Mouse (Mus musculus) thymus, postnatal 0 days (tissue): ENCODE results near the gene Nupl1. TPM values are rescaled to one million over a fixed set of nuclear protein-coding genes. Genes with fewer than 3 reads are reported as not detected.

Experiments
- DNase-seq: peaks from one replicate; pipeline ENCODE4 v3.0.0-alpha.2; 2015; ENCODE audit warnings: low spot score
- microRNA counts: library from miRNA; unstranded; fragments of <30 nt; microRNA quantifications from one replicate; lab custom pipeline; 2015
- microRNA-seq: library from miRNA; unstranded; fragments of <30 nt; microRNA quantifications from one replicate; pipeline ENCODE4, GENCODE M21; 2016; ENCODE audit warnings: borderline number of aligned reads
- polyA plus RNA-seq: library from polyadenylated mRNA; unstranded; fragments of >200 nt; fragmentation: Nextera tagmentation; extraction: Ambion mirVana; gene quantifications from 2 replicates; pipeline ENCODE4 v1.2.1, GENCODE M21; 2015

Nupl1 gene
- polyA plus RNA-seq, 1 experiment from 2014 or later: not detected

- DNase-seq: no peak
Measured at GRCm38 (mm10) chr14:60163367-60163766, 87.9 kb downstream of the Nupl1 start.

- no peak for DNase-seq
Measured at GRCm38 (mm10) chr14:60152373-60152772, 98.9 kb downstream of the Nupl1 start.

GRCm38 (mm10) chr14:60148893-60149292, 102.3 kb downstream of the Nupl1 start:
- no peak for DNase-seq

GRCm38 (mm10) chr14:60143234-60143633, 108.0 kb downstream of the Nupl1 start:
- DNase-seq: no peak

GRCm38 (mm10) chr14:60138339-60138738, 112.9 kb downstream of the Nupl1 start:
- peak; percentile 22 for DNase-seq

GRCm38 (mm10) chr14:60137812-60138211, 113.4 kb downstream of the Nupl1 start:
- DNase-seq: no peak

- no peak for DNase-seq
Measured at GRCm38 (mm10) chr14:60135801-60136200, 115.4 kb downstream of the Nupl1 start.

- no peak for DNase-seq
Measured at GRCm38 (mm10) chr14:60134720-60135119, 116.5 kb downstream of the Nupl1 start.

MicroRNA genes within 50 kb of the gene (microRNA counts, 519-probe panel; counts per million panel counts)
- microRNA mmu-miR-719 (lab: Ali Mortazavi, UCI): 473 counts per million, percentile 71 among the panel's probes with 10 or more counts

Small RNA genes lying within 50 kb of the gene (microRNA-seq; reads per million reads assigned to microRNA genes)
- gene Mir719: not detected

Other genes starting within 250 kb of the Nupl1 start
- gene Atp8a2, start 54.3 kb downstream of the Nupl1 start, polyA plus RNA-seq: 0.80 and 1.4 TPM in 2 replicates
- gene Gm49336, start 76 bp upstream of the Nupl1 start, polyA plus RNA-seq: 40.9 and 42.7 TPM in 2 replicates
- gene Mtmr6, start 13.8 kb upstream of the Nupl1 start, polyA plus RNA-seq: 36.7 and 39.9 TPM in 2 replicates
- 0.01 TPM in 1 of 2 replicates, not detected in the other for gene Amer2, start 121.8 kb upstream of the Nupl1 start, polyA plus RNA-seq